Mouse (Mus musculus): Measurements from ENCODE around the gene Rybp. TPM values are rescaled to one million over a fixed set of nuclear protein-coding genes. Genes with fewer than 3 reads are reported as not detected.

The Rybp gene
- polyA plus RNA-seq, 1 experiment from 2014 or later, result 13.5 TPM

DNA sequence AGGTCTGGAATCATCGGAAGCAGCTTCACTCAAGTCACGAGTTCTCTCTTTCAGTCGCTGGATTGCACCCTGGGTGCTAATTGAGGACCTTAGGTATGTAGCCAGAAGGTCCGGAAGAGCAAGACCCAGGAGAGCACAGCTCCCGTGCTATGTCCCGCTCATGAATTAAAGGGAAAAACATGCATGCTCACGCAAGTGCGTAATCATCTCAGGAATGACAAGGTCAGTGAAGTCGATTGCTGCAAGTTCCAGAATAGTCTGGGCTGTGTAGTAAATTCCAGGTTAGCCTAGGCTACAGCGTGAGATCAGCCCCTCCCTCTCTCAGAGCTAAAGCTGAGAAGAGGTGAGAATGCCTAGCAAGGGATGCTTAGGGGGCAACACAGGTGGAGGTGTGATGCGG is 100.5 kb downstream of the Rybp start:
- Histone ChIP-seq H3K27me3 (replicated peaks; ENCODE audit: control insufficient read depth, insufficient read depth, low read length) (0 out of 2 replicates have a peak, but pooled peaks cover 5% of the 10 kb centered on the region), H3K9ac (ENCODE audit: low read depth, low read length) (no peak overlapping the region), H3K4me2 (replicated peaks; ENCODE audit: low read depth) (no peak overlapping the region), H3K36me3 (ENCODE audit: control insufficient read depth, insufficient read depth) (no peaks in the 10 kb centered on the region), H3K4me3 (ENCODE audit: low read depth, low read length) (no peak overlapping the region), H3K27ac (ENCODE audit: low read depth, low read length) (no peak overlapping the region), H3K9me3 (ENCODE audit: control insufficient read depth) (no peaks in the 10 kb centered on the region), H3K4me1 (replicated peaks; ENCODE audit: control insufficient read depth, insufficient read depth, low read length) (no peaks in the 10 kb centered on the region; the same call in 1 of the 2 replicates)
- no peak for ATAC-seq
- TF ChIP-seq CTCF (IDR thresholded peaks at IDR 0.05; ENCODE audit: low read depth), result no peak
- WGBS, result 68% methylated on average over 11 of the region's 11 CpGs

DNA sequence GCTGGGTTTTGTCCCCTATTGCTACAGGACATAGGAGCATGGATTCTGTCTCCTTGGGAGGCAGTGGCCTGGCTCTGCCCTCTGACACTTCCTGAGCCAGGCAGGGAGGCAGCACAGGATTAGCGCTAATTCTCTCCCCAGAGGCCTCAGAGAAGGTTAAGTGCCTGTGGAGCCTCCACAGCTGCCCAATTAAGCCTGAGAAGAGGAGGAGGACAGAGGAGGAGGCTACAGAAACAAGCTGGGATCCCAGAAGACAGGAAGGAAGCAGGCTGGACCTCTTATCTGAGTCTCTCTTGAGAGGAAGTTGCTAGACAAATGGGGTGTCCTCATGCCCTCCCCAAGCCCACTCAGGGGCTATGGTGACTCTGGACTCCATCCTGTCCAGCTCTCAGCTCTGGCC is 101.8 kb downstream of the Rybp start:
- ATAC-seq, result no peak
- no peak overlapping the region for H3K9ac ChIP-seq (ENCODE audit: low read depth, low read length)
- 0 out of 2 replicates have a peak, but pooled peaks cover 5% of the 10 kb centered on the region for H3K27me3 ChIP-seq (replicated peaks; ENCODE audit: control insufficient read depth, insufficient read depth, low read length)
- H3K4me2 ChIP-seq (replicated peaks; ENCODE audit: low read depth), result no peak overlapping the region
- H3K9me3 ChIP-seq (ENCODE audit: control insufficient read depth), result no peaks in the 10 kb centered on the region
- 44% methylated on average over 1 of the region's 1 CpGs for WGBS
- H3K4me3 ChIP-seq (ENCODE audit: low read depth, low read length), result no peak overlapping the region
- H3K27ac ChIP-seq (ENCODE audit: low read depth, low read length), result no peak overlapping the region
- TF ChIP-seq CTCF (IDR thresholded peaks at IDR 0.05; ENCODE audit: low read depth), result no peak
- H3K4me1 ChIP-seq (replicated peaks; ENCODE audit: control insufficient read depth, insufficient read depth, low read length), result no peaks in the 10 kb centered on the region; the same call in 1 of the 2 replicates
- no peaks in the 10 kb centered on the region for H3K36me3 ChIP-seq (ENCODE audit: control insufficient read depth, insufficient read depth)

DNA sequence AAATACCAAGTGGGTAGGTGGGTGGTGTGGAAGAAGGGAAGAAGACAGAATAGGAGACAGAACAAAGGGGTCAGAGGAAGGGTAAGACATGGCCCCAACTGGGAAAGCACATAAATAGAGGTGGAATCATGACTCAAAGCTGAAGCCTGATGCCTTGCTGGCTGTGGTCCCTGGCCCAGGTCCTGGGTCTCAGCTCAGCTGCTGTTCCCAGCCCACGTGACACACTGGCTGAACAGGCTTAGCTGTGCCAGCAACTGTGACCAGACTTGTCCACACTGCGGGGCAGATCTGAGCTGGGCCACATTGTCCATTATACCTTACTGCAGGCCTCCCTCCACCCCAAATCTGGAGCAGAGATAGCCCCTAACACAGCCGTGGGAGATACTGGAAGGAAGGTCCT is 103.9 kb downstream of the Rybp start:
- no peak for ATAC-seq
- WGBS, result 77% methylated on average over 3 of the region's 3 CpGs
- H3K27me3 ChIP-seq (replicated peaks; ENCODE audit: control insufficient read depth, insufficient read depth, low read length), result 0 out of 2 replicates have a peak, but pooled peaks cover 2% of the 10 kb centered on the region
- no peak overlapping the region for H3K4me3 ChIP-seq (ENCODE audit: low read depth, low read length)
- no peaks in the 10 kb centered on the region for H3K36me3 ChIP-seq (ENCODE audit: control insufficient read depth, insufficient read depth)
- TF ChIP-seq CTCF (IDR thresholded peaks at IDR 0.05; ENCODE audit: low read depth), result no peak
- no peak overlapping the region for H3K27ac ChIP-seq (ENCODE audit: low read depth, low read length)
- H3K4me2 ChIP-seq (replicated peaks; ENCODE audit: low read depth), result no peak overlapping the region
- H3K9me3 ChIP-seq (ENCODE audit: control insufficient read depth), result no peaks in the 10 kb centered on the region
- H3K4me1 ChIP-seq (replicated peaks; ENCODE audit: control insufficient read depth, insufficient read depth, low read length), result no peaks in the 10 kb centered on the region; the same call in 1 of the 2 replicates
- H3K9ac ChIP-seq (ENCODE audit: low read depth, low read length), result no peak overlapping the region

DNA sequence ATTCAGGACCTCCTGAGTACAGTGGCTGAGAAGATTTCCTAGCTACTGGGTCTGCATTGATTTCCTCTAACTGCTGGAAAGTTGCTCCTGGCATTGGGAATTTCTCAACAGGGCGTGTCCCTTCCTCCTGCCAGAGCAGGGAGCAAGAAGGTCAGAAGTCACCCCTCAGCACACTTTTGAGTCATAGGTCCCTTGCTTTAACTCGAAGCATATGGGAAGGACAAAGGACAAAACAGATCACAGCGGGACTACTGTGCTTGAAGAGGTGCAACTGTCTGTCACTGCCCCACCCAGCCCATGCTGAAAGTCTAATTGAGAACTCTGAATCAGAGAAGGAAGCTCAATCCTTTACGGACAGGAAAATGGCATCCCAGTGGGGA is 106.4 kb downstream of the Rybp start:
- H3K27me3 ChIP-seq (replicated peaks; ENCODE audit: control insufficient read depth, insufficient read depth, low read length), result no peaks in the 10 kb centered on the region
- H3K4me2 ChIP-seq (replicated peaks; ENCODE audit: low read depth), result no peak overlapping the region
- no peak overlapping the region for H3K4me3 ChIP-seq (ENCODE audit: low read depth, low read length)
- WGBS, result 33% methylated on average over 4 of the region's 4 CpGs
- no peaks in the 10 kb centered on the region for H3K36me3 ChIP-seq (ENCODE audit: control insufficient read depth, insufficient read depth)
- no peaks in the 10 kb centered on the region for H3K9me3 ChIP-seq (ENCODE audit: control insufficient read depth)
- peak; percentile 52 for ATAC-seq
- H3K9ac ChIP-seq (ENCODE audit: low read depth, low read length), result no peak overlapping the region
- no peaks in the 10 kb centered on the region; the same call in 1 of the 2 replicates for H3K4me1 ChIP-seq (replicated peaks; ENCODE audit: control insufficient read depth, insufficient read depth, low read length)
- H3K27ac ChIP-seq (ENCODE audit: low read depth, low read length), result no peak overlapping the region
- TF ChIP-seq CTCF (IDR thresholded peaks at IDR 0.05; ENCODE audit: low read depth), result no peak

DNA sequence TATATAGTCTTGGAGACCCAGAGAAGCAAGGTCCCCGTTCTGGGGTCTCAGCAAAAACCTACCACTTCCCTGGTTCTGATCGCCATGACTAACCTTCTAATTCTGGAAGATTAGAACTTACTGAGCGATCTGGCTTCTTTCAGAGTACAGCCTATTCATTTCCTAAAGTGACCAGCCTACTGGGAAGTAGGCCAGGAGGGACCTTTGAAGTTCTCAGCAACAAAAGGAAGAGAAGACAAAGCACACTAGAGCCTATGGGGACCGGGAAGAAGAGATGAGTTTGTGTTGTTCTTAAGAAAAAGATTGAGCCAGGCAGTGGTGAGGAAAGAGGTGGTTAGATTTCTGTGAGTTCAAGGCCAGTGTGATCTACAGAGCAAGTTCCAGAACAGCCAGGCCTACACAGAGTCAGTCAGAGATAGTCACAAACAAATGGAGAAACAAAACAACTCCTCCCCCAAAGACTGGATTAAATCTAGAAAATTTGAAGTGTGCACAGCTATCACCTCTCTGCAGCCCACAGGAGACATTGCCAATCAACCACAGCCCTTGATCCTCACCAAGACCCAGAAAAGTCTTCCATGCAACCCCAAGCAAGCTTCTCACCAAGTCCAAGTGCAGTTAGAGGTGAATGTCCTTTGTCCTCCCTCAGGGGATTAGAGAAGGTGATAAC is 106.9 kb downstream of the Rybp start:
- H3K4me3 ChIP-seq (ENCODE audit: low read depth, low read length), result no peak overlapping the region
- 67% methylated on average over 4 of the region's 4 CpGs for WGBS
- no peak for ATAC-seq
- H3K27ac ChIP-seq (ENCODE audit: low read depth, low read length), result no peak overlapping the region
- H3K4me2 ChIP-seq (replicated peaks; ENCODE audit: low read depth), result no peak overlapping the region
- no peaks in the 10 kb centered on the region; the same call in 1 of the 2 replicates for H3K4me1 ChIP-seq (replicated peaks; ENCODE audit: control insufficient read depth, insufficient read depth, low read length)
- H3K27me3 ChIP-seq (replicated peaks; ENCODE audit: control insufficient read depth, insufficient read depth, low read length), result no peaks in the 10 kb centered on the region
- no peak overlapping the region for H3K9ac ChIP-seq (ENCODE audit: low read depth, low read length)
- no peak for TF ChIP-seq CTCF (IDR thresholded peaks at IDR 0.05; ENCODE audit: low read depth)
- H3K9me3 ChIP-seq (ENCODE audit: control insufficient read depth), result no peaks in the 10 kb centered on the region
- H3K36me3 ChIP-seq (ENCODE audit: control insufficient read depth, insufficient read depth), result no peaks in the 10 kb centered on the region

DNA sequence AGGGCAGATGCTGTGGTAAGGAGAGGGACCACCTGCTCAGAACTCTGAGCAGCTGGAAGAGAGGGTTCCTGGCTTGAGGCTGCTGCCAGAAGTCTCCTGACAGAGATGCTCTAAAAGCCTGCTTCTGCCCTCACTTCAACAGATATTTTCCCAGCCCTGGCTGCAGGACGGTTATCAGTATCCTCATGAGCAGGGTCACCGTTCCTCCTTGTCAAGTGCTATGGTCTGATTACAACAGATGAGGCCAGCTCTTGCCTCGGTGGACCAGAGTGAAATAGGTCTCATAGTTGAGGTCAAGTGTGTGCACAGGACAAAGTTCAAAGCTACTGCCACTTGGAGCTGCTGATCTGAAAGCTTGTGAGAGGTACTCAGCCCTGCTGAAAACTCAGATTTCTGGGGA is 108.5 kb downstream of the Rybp start:
- H3K4me3 ChIP-seq (ENCODE audit: low read depth, low read length), result no peak overlapping the region
- ATAC-seq, result peak; percentile 51
- 32% methylated on average over 3 of the region's 3 CpGs for WGBS
- no peaks in the 10 kb centered on the region for H3K27me3 ChIP-seq (replicated peaks; ENCODE audit: control insufficient read depth, insufficient read depth, low read length)
- H3K9ac ChIP-seq (ENCODE audit: low read depth, low read length), result no peak overlapping the region
- TF ChIP-seq CTCF (IDR thresholded peaks at IDR 0.05; ENCODE audit: low read depth), result no peak
- H3K4me2 ChIP-seq (replicated peaks; ENCODE audit: low read depth), result no peak overlapping the region
- H3K36me3 ChIP-seq (ENCODE audit: control insufficient read depth, insufficient read depth), result no peaks in the 10 kb centered on the region
- no peaks in the 10 kb centered on the region for H3K9me3 ChIP-seq (ENCODE audit: control insufficient read depth)
- no peaks in the 10 kb centered on the region; the same call in 1 of the 2 replicates for H3K4me1 ChIP-seq (replicated peaks; ENCODE audit: control insufficient read depth, insufficient read depth, low read length)
- peak overlapping the region; percentile 5; the same call in 1 of the 2 replicates for H3K27ac ChIP-seq (ENCODE audit: low read depth, low read length)

Measured in intestine, postnatal 0 days (tissue).